Mouse (Mus musculus) limb, embryonic 12.5 days (tissue): Measurements from ENCODE around the gene Gm20388. TPM values are rescaled to one million over a fixed set of nuclear protein-coding genes. Genes with fewer than 3 reads are reported as not detected.

ENCODE experiments used
- ATAC-seq: fragments of 200-750 bp; cut with Nextera tagmentation; 2 replicates; pipeline ENCODE4 v1.8.0; 2017; ENCODE audit warnings: low read depth, moderate TSS enrichment; ENCODE audit not compliant: insufficient number of reproducible peaks, insufficient read depth, low FRiP score, low TSS enrichment
- H3K27ac ChIP-seq: fragments of 300-500 bp; sonication (generic); 2 replicates; pipeline ENCODE4 v1.5.1; 2016; ENCODE audit warnings: mild to moderate bottlenecking, moderate library complexity
- H3K27me3 ChIP-seq: fragments of 300-500 bp; sonication (generic); 2 replicates; pipeline ENCODE4 v1.6.1; 2016; ENCODE audit warnings: mild to moderate bottlenecking, moderate library complexity
- H3K36me3 ChIP-seq: fragments of 300-500 bp; sonication (generic); 2 replicates; pipeline ENCODE4 v1.6.1; 2016; ENCODE audit warnings: mild to moderate bottlenecking, moderate library complexity
- H3K4me1 ChIP-seq: fragments of 300-500 bp; sonication (generic); replicated peaks from 2 replicates; pipeline ENCODE4 v1.6.1; 2016
- H3K4me2 ChIP-seq: fragments of 300-500 bp; sonication (generic); 2 replicates; pipeline ENCODE4 v1.6.1; 2016; ENCODE audit warnings: mild to moderate bottlenecking, moderate library complexity
- H3K4me3 ChIP-seq: fragments of 300-500 bp; sonication (generic); replicated peaks from 2 replicates; pipeline ENCODE4 v1.5.1; 2016; ENCODE audit warnings: mild to moderate bottlenecking
- H3K9ac ChIP-seq: fragments of 300-500 bp; sonication (generic); replicated peaks from 2 replicates; pipeline ENCODE4 v1.6.1; 2016; ENCODE audit warnings: mild to moderate bottlenecking, moderate library complexity
- H3K9me3 ChIP-seq: fragments of 300-500 bp; sonication (generic); 2 replicates; pipeline ENCODE4 v1.6.1; 2016; ENCODE audit warnings: mild to moderate bottlenecking, moderate library complexity
- WGBS: fragments of 180-500 bp; shearing (Covaris S2); methylation state at CpG from one replicate; pipeline ENCODE4 v1.1.7; 2016; 5-methylcytosine and 5-hydroxymethylcytosine counted together
- polyA plus RNA-seq: library from polyadenylated mRNA; unstranded; fragments of >200 nt; fragmentation: Nextera tagmentation; extraction: Ambion mirVana; gene quantifications from 2 replicates; pipeline ENCODE4 v1.2.1, GENCODE M21; 2016

Gene Gm20388
- polyA plus RNA-seq, 1 experiment from 2014 or later: not detected

GRCm38 (mm10) chr8:123232553-123232952 lies 3321.9 kb downstream of the Gm20388 start:
- H3K27ac ChIP-seq: no peak overlapping the region
- H3K4me3 ChIP-seq: no peak overlapping the region
- no peaks in the 10 kb centered on the region for H3K9me3 ChIP-seq
- peaks cover 24% of the 10 kb centered on the region for H3K36me3 ChIP-seq
- WGBS: 30% methylated on average over 7 of the region's 7 CpGs
- no peak for ATAC-seq
- peaks cover 49% of the 10 kb centered on the region for H3K27me3 ChIP-seq
- peaks cover 7% of the 10 kb centered on the region for H3K4me1 ChIP-seq
- H3K9ac ChIP-seq: no peak overlapping the region
- no peak overlapping the region for H3K4me2 ChIP-seq

GRCm38 (mm10) chr8:123233300-123233699 lies 3322.7 kb downstream of the Gm20388 start:
- peaks cover 7% of the 10 kb centered on the region for H3K4me1 ChIP-seq
- 53% methylated on average over 13 of the region's 13 CpGs for WGBS
- no peaks in the 10 kb centered on the region for H3K9me3 ChIP-seq
- H3K27ac ChIP-seq: no peak overlapping the region
- H3K4me3 ChIP-seq: no peak overlapping the region
- no peak overlapping the region for H3K9ac ChIP-seq
- H3K27me3 ChIP-seq: peaks cover 49% of the 10 kb centered on the region
- H3K36me3 ChIP-seq: peaks cover 17% of the 10 kb centered on the region
- H3K4me2 ChIP-seq: no peak overlapping the region
- no peak for ATAC-seq

- 69% methylated on average over 11 of the region's 11 CpGs for WGBS
- Histone ChIP-seq H3K9me3 (no peaks in the 10 kb centered on the region), H3K4me3 (no peak overlapping the region), H3K27ac (no peak overlapping the region), H3K4me1 (peaks cover 7% of the 10 kb centered on the region), H3K9ac (no peak overlapping the region), H3K36me3 (peaks cover 12% of the 10 kb centered on the region), H3K4me2 (no peak overlapping the region), H3K27me3 (peaks cover 49% of the 10 kb centered on the region)
- no peak for ATAC-seq
Observed at GRCm38 (mm10) chr8:123233760-123234159, 3323.1 kb downstream of the Gm20388 start.

DNA sequence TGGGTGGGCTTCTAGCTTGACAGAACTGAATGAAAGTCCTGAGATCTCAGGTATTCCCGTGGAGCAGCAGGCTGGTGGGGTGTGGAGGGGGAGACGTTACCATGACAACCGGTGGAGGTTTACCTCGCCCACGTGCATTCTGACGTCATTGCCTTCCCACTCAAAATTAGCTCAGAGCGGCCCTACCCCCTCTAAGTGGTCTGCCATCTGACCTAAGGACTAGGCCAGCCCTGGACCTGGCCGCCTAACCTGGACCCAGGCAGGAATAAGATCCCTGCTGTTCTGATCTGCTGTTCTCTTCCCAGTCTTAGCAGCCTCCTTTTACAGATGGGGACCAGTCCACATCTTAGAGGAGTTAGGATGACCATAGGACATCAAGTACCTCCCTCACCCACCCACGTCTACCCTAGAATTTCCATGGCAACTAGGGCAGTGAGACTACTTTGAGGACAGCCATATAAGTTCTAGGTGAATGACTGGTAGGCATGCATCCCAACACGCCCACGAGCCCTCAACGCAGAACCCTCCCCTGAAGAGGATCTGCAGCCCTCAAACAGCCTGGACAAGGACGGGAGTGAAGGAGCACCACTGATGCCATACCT lies 3324.4 kb downstream of the Gm20388 start:
- peaks cover 7% of the 10 kb centered on the region for H3K4me1 ChIP-seq
- H3K4me2 ChIP-seq: peak overlapping the region; percentile 74
- H3K36me3 ChIP-seq: peaks cover 2% of the 10 kb centered on the region; the same call in 1 of the 2 replicates
- WGBS: 37% methylated on average over 13 of the region's 13 CpGs
- no peaks in the 10 kb centered on the region for H3K9me3 ChIP-seq
- peak overlapping the region; percentile 42 for H3K4me3 ChIP-seq
- peaks cover 49% of the 10 kb centered on the region for H3K27me3 ChIP-seq
- peak overlapping the region; percentile 47 for H3K9ac ChIP-seq
- no peak overlapping the region for H3K27ac ChIP-seq
- no peak for ATAC-seq

GRCm38 (mm10) chr8:123235520-123236497 lies 3325.2 kb downstream of the Gm20388 start, which contains the start of gene Spata2l:
Gene Spata2l, minus strand, starts transcription at chr8:123236233.
- 2% methylated on average over 57 of the region's 57 CpGs for WGBS

DNA sequence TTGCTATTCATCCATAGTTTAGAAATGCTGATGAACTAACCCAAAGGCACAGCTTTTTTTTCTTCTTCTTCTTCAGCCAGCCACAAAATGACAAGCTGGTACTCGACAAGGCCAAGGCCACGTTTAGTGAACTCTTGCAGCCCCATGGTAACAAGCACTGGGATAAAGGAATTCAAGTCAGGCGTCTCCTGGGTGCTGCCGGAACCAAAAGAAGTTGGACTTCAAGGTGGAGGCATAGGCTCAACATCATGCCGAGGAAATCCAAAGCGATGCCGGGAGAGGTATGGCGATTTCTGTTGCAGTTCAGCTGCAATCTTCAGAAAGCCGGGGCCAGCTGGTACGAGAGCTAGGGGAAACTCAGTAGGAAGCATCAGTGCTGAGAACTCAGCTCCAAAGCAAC lies 3328.8 kb downstream of the Gm20388 start:
- H3K4me3 ChIP-seq: no peak overlapping the region
- peaks cover 33% of the 10 kb centered on the region for H3K36me3 ChIP-seq
- H3K4me2 ChIP-seq: no peak overlapping the region
- no peak overlapping the region for H3K9ac ChIP-seq
- H3K27ac ChIP-seq: no peak overlapping the region
- peaks cover 7% of the 10 kb centered on the region for H3K4me1 ChIP-seq
- peaks cover 24% of the 10 kb centered on the region for H3K27me3 ChIP-seq
- no peak for ATAC-seq
- WGBS: 84% methylated on average over 10 of the region's 10 CpGs
- H3K9me3 ChIP-seq: no peaks in the 10 kb centered on the region

More at GRCm38 (mm10) chr8:123235520-123236497, 3325.2 kb downstream of the Gm20388 start, which contains the start of gene Spata2l:
- peak within 1 kb of the TSS; percentile 42 for H3K4me3 ChIP-seq
- peak within 1 kb of the TSS; percentile 74 for H3K4me2 ChIP-seq
- no peak within 1 kb of the TSS for H3K27ac ChIP-seq
- no peaks in the 10 kb centered on the region for H3K36me3 ChIP-seq
- peak within 1 kb of the TSS; percentile 47 for H3K9ac ChIP-seq
- H3K27me3 ChIP-seq: peaks cover 49% of the 10 kb centered on the region
- peak; percentile 85 for ATAC-seq
- H3K4me1 ChIP-seq: peaks cover 7% of the 10 kb centered on the region
- H3K9me3 ChIP-seq: no peaks in the 10 kb centered on the region

GRCm38 (mm10) chr8:123242107-123242923 lies 3331.7 kb downstream of the Gm20388 start:
- H3K9ac ChIP-seq: no peak overlapping the region
- no peaks in the 10 kb centered on the region for H3K9me3 ChIP-seq
- no peak overlapping the region for H3K4me3 ChIP-seq
- no peaks in the 10 kb centered on the region for H3K4me1 ChIP-seq
- H3K27ac ChIP-seq: no peak overlapping the region
- H3K36me3 ChIP-seq: peaks cover 62% of the 10 kb centered on the region
- H3K27me3 ChIP-seq: no peaks in the 10 kb centered on the region
- H3K4me2 ChIP-seq: no peak overlapping the region
- ATAC-seq: no peak
- 87% methylated on average over 7 of the region's 7 CpGs for WGBS

DNA sequence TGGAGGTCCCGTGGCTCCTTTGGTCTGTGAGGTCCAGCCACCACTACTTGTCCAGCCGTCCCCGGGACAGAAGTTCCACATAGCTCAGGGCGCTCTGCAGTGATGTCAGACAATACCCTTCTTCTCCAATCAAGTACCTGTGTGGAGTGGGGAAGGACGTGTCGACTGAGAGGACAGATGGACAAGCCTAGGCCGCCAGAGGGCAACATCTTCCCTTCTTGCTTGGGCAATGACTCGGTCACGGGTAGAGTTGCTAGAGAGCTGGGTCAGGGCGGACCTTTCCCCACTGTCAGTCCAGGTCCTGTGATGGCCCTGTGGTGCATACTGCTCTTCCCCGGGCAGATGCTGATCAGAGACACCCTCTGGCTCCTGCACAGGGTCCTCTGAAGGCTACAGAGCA lies 3332.4 kb downstream of the Gm20388 start:
- no peak overlapping the region for H3K27ac ChIP-seq
- H3K9ac ChIP-seq: no peak overlapping the region
- 65% methylated on average over 11 of the region's 11 CpGs for WGBS
- ATAC-seq: no peak
- H3K27me3 ChIP-seq: no peaks in the 10 kb centered on the region
- H3K4me2 ChIP-seq: no peak overlapping the region
- H3K4me3 ChIP-seq: no peak overlapping the region
- H3K9me3 ChIP-seq: no peaks in the 10 kb centered on the region
- H3K36me3 ChIP-seq: peaks cover 69% of the 10 kb centered on the region
- no peaks in the 10 kb centered on the region for H3K4me1 ChIP-seq

- no peak overlapping the region for H3K27ac ChIP-seq
- no peak overlapping the region for H3K9ac ChIP-seq
- no peaks in the 10 kb centered on the region for H3K27me3 ChIP-seq
- H3K9me3 ChIP-seq: no peaks in the 10 kb centered on the region
- no peaks in the 10 kb centered on the region for H3K4me1 ChIP-seq
- no peak overlapping the region for H3K4me3 ChIP-seq
- ATAC-seq: no peak
- 86% methylated on average over 4 of the region's 4 CpGs for WGBS
- H3K4me2 ChIP-seq: no peak overlapping the region
- peaks cover 83% of the 10 kb centered on the region for H3K36me3 ChIP-seq
Observed at GRCm38 (mm10) chr8:123244382-123244781, 3333.7 kb downstream of the Gm20388 start.

- Histone ChIP-seq H3K4me2 (no peak overlapping the region), H3K9me3 (no peaks in the 10 kb centered on the region), H3K4me3 (no peak overlapping the region), H3K4me1 (no peaks in the 10 kb centered on the region), H3K9ac (no peak overlapping the region), H3K27me3 (no peaks in the 10 kb centered on the region), H3K27ac (no peak overlapping the region), H3K36me3 (peaks cover 94% of the 10 kb centered on the region)
- 91% methylated on average over 12 of the region's 12 CpGs for WGBS
- ATAC-seq: no peak
Observed at GRCm38 (mm10) chr8:123245543-123245942, 3334.9 kb downstream of the Gm20388 start.

GRCm38 (mm10) chr8:123247748-123248147 lies 3337.1 kb downstream of the Gm20388 start:
- no peak overlapping the region for H3K4me2 ChIP-seq
- H3K4me3 ChIP-seq: no peak overlapping the region
- WGBS: 96% methylated on average over 6 of the region's 6 CpGs
- peaks cover 5% of the 10 kb centered on the region for H3K4me1 ChIP-seq
- H3K9me3 ChIP-seq: no peaks in the 10 kb centered on the region
- no peak for ATAC-seq
- H3K27me3 ChIP-seq: no peaks in the 10 kb centered on the region
- no peak overlapping the region for H3K27ac ChIP-seq
- no peak overlapping the region for H3K9ac ChIP-seq
- peaks cover 93% of the 10 kb centered on the region for H3K36me3 ChIP-seq
